Mouse (Mus musculus) limb, embryonic 15.5 days (tissue): ENCODE measurements around the gene Mypop. TPM values are rescaled to one million over a fixed set of nuclear protein-coding genes. Genes with fewer than 3 reads are reported as not detected.

Source experiments
- ATAC-seq: fragments of 200-750 bp; cut with Nextera tagmentation; 2 replicates; pipeline ENCODE4 v1.8.0; 2017; ENCODE audit warnings: low read depth, moderate TSS enrichment; ENCODE audit not compliant: insufficient number of reproducible peaks, low FRiP score, low TSS enrichment
- H3K27ac ChIP-seq: fragments of 300-500 bp; sonication (generic); 2 replicates; pipeline ENCODE4 v1.5.1; 2015; ENCODE audit warnings: moderate library complexity, mild to moderate bottlenecking, inconsistent platforms
- H3K27me3 ChIP-seq: fragments of 300-500 bp; sonication (generic); 2 replicates; pipeline ENCODE4 v1.6.1; 2015; ENCODE audit warnings: inconsistent platforms
- H3K36me3 ChIP-seq: fragments of 300-500 bp; sonication (generic); 2 replicates; pipeline ENCODE4 v1.6.1; 2015; ENCODE audit warnings: inconsistent platforms
- H3K4me1 ChIP-seq: fragments of 300-500 bp; sonication (generic); 2 replicates; pipeline ENCODE4 v1.6.1; 2015; ENCODE audit warnings: inconsistent platforms
- H3K4me2 ChIP-seq: fragments of 300-500 bp; sonication (generic); 2 replicates; pipeline ENCODE4 v1.6.1; 2015; ENCODE audit warnings: mild to moderate bottlenecking, inconsistent platforms
- H3K4me3 ChIP-seq: fragments of 300-500 bp; sonication (generic); 2 replicates; pipeline ENCODE4 v1.5.1; 2015; ENCODE audit warnings: mild to moderate bottlenecking, inconsistent platforms
- H3K9ac ChIP-seq: fragments of 300-500 bp; sonication (generic); 2 replicates; pipeline ENCODE4 v1.6.1; 2015; ENCODE audit warnings: inconsistent platforms
- H3K9me3 ChIP-seq: fragments of 300-500 bp; sonication (generic); 2 replicates; pipeline ENCODE4 v1.6.1; 2016; ENCODE audit warnings: inconsistent platforms
- WGBS: fragments of 180-500 bp; shearing (Covaris S2); methylation state at CpG from one replicate; pipeline ENCODE4 v1.1.7; 2015; 5-methylcytosine and 5-hydroxymethylcytosine counted together
- polyA plus RNA-seq: library from polyadenylated mRNA; unstranded; fragments of >200 nt; fragmentation: Nextera tagmentation; extraction: Ambion mirVana; gene quantifications from 2 replicates; pipeline ENCODE4 v1.2.1, GENCODE M21; 2015

The Mypop gene
- polyA plus RNA-seq, 1 experiment from 2014 or later: 5.2 TPM

DNA sequence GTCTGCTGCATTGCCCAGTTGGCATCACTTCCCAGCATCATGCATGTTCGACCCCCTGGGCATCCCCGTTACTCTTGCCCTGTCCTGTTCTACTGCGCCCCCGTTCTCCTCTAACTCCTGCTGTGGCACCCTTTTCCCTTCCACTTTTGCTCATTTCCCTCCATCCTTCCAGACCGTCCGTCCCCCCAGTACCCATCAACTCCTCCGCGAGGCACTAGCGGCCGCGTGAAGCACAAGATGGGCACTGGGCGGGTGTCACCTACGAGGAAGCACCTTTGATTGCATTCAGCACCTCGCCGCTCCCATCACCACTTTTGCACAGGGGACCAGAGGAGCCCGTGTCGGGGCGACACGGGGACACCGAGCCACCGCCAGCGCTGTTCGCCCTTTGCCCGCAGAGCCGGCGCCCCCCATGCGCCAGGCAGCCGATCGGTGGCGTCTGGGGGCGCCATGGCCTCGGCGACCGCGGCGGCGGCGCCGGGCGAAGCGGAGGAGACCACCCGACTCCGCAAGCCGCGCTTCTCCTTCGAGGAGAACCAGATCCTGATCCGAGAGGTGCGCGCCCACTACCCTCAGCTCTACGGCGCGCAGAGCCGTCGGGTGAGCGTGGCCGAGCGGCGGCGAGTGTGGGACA is 732 bp downstream of the Mypop start:
- H3K27me3 ChIP-seq: peaks cover 15% of the 10 kb centered on the region

DNA sequence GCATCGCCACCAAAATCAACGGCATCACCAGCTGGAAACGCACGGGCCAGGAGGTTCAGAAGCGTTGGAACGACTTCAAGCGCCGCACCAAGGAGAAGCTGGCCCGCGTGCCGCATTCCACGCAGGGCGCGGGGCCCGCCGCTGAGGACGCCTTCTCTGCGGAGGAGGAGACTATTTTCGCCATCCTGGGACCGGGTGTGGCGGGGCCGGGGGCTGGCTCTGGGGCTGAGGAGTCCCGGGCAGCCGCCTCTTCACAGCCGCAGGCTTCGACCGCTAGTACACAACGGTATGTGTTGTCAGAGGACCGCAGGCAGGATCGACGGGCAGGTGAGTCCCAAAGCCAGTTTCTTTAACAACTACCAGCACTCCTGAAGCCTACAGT is 1.2 kb downstream of the Mypop start:
- no peak for ATAC-seq

More for the DNA sequence above, 732 bp downstream of the Mypop start:
- 1% methylated on average over 59 of the region's 59 CpGs for WGBS
- Histone ChIP-seq H3K4me3 (peak overlapping the region; percentile 59), H3K4me1 (peaks cover 36% of the 10 kb centered on the region), H3K27ac (no peak overlapping the region; the same call in 1 of the 2 replicates), H3K36me3 (no peaks in the 10 kb centered on the region), H3K4me2 (peak overlapping the region; percentile 89), H3K9me3 (no peaks in the 10 kb centered on the region), H3K9ac (peak overlapping the region; percentile 47)
- no peak for ATAC-seq

DNA sequence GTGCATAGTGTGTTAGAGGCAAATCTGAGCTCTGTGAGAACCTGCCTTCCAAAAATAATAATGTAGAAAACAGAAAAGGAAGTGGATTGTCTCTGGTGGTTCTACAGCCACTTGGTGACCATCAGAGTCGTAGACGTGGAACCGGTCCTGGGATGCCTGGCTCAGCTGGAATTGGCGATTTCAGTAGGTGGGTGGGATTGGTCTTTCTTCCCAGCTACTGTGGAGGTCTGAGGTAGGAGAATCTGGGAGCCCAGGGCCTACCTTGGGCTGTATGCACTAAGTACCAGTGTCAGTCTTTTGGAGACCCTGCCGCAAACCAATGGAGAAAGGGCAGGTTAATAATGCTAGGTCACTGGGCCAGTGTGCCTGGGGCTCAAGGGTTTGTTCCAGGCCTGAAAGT is 2.0 kb downstream of the Mypop start:
- Histone ChIP-seq H3K4me3 (peak overlapping the region; percentile 59), H3K9ac (no peak overlapping the region)

More for the DNA sequence above, 1.2 kb downstream of the Mypop start:
- Histone ChIP-seq H3K9ac (peak overlapping the region; percentile 47), H3K9me3 (no peaks in the 10 kb centered on the region), H3K27ac (no peak overlapping the region), H3K36me3 (0 out of 2 replicates have a peak, but pooled peaks cover 1% of the 10 kb centered on the region), H3K4me2 (peak overlapping the region; percentile 89), H3K4me3 (peak overlapping the region; percentile 59), H3K27me3 (peaks cover 15% of the 10 kb centered on the region), H3K4me1 (peaks cover 36% of the 10 kb centered on the region)
- WGBS: under 1% methylated on average over 22 of the region's 31 CpGs

DNA sequence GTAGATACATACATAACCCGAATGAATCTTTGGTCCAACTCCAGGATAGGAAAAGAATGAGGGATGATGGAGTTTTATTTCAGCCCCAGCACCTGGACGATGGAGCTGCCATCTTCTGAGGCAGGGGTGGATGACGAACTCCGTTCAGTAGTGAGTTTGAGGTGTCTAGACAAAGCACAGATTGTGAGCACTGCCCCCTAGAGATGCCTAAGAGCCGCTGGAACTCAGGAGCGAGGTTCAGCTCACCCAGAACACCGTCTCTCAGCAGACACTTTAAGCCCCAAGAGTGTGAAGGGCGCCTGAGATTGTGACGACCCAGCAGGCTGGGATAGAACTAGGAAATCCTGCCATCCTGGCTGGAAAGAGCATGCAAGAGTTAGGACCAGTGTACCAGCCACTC is 7.8 kb downstream of the Mypop start:
- WGBS: 40% methylated on average over 9 of the region's 9 CpGs
- Histone ChIP-seq H3K27me3 (no peaks in the 10 kb centered on the region), H3K4me1 (peaks cover 30% of the 10 kb centered on the region), H3K9me3 (no peaks in the 10 kb centered on the region), H3K36me3 (0 out of 2 replicates have a peak, but pooled peaks cover 5% of the 10 kb centered on the region), H3K4me3 (no peak overlapping the region), H3K27ac (no peak overlapping the region), H3K4me2 (no peak overlapping the region), H3K9ac (no peak overlapping the region)
- ATAC-seq: no peak

More for the DNA sequence above, 2.0 kb downstream of the Mypop start:
- H3K4me1 ChIP-seq: peaks cover 36% of the 10 kb centered on the region
- ATAC-seq: no peak
- H3K4me2 ChIP-seq: peak overlapping the region; percentile 89
- H3K36me3 ChIP-seq: 0 out of 2 replicates have a peak, but pooled peaks cover 5% of the 10 kb centered on the region
- no peak overlapping the region for H3K27ac ChIP-seq
- no peaks in the 10 kb centered on the region for H3K9me3 ChIP-seq
- 85% methylated on average over 5 of the region's 5 CpGs for WGBS
- H3K27me3 ChIP-seq: peaks cover 15% of the 10 kb centered on the region

DNA sequence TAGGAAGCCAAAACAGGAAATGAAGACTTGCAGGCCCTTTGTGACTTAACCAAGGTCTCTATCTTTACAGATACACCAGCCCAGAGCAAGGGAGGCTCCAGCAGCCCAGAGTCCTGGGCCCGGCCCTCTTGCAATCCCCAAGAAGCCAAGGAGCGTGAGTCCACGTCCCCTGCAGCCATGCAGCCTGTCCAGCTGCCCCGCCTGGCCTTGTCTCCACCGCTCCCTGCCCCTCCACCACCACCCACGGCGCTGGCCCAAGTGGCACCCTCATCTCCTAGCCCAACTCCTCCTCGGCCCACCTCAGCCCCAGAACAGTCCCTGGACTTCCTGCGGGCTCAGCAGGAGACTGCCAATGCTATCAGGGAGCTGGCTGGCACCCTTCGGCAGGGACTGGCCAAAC is 9.4 kb downstream of the Mypop start:
- Histone ChIP-seq H3K27ac (0 out of 2 replicates have a peak overlapping the region, but pooled peaks have one; percentile 51), H3K4me1 (peaks cover 35% of the 10 kb centered on the region), H3K27me3 (no peaks in the 10 kb centered on the region), H3K9me3 (no peaks in the 10 kb centered on the region), H3K4me2 (peak overlapping the region; percentile 42), H3K9ac (no peak overlapping the region), H3K36me3 (peaks cover 10% of the 10 kb centered on the region), H3K4me3 (peak overlapping the region; percentile 29)
- ATAC-seq: no peak
- WGBS: 56% methylated on average over 10 of the region's 10 CpGs

DNA sequence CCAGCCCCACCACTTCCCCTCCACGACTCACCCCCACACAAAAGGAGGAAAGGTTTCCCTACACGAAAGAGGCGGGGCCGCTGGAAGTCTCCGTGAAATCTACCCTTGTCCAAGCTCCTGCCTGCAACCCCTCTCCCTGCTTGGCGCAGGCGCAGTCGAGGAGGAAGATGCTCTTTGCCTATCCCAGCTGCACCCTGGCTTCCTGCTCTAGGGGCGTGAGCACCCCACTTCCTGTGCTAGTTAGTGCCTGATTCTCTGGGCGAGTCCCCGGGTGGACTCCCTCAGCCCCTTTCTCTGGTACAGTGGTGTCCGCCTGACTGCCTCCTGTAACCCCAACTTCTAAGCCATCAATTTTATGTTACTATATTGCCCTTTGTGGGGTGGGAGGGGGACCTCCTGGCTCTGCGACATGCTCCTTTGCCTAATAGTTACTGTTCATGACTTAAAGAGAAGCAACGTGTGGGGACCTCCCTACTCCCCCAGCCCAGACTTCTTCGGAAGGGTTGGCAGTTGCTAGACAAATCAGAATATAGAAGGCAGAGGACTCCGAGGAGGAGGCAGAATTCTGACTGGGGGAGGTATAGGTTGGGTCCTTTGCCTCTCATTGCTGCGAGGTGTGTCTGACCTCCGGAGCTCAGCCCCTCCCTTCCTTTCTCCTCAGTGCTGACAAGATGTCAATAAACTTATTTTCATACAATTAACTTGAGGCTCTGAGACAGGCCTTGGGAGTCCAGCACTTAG is 10.2 kb downstream of the Mypop start:
- WGBS: 34% methylated on average over 18 of the region's 18 CpGs
- Histone ChIP-seq H3K27ac (peak overlapping the region; percentile 85; the same call in 1 of the 2 replicates), H3K36me3 (peaks cover 18% of the 10 kb centered on the region), H3K9me3 (no peaks in the 10 kb centered on the region), H3K9ac (no peak overlapping the region), H3K4me3 (peak overlapping the region; percentile 29), H3K27me3 (no peaks in the 10 kb centered on the region), H3K4me2 (peak overlapping the region; percentile 42), H3K4me1 (peaks cover 43% of the 10 kb centered on the region)
- ATAC-seq: no peak

DNA sequence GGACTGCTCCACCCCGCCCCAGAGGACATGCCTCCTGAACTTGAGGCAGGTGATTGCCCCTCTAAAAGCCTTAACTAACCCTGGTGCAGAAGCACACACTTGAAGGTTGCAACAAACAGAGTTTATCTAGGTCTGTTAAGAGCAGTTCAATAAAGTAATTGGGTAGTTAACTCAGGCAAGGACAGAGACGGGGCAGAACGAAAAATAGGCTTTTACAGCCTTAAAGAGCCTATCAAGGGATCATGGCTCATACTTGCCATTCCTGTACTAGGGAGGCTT is 10.7 kb downstream of the Mypop start:
- no peak overlapping the region for H3K4me2 ChIP-seq
- H3K4me1 ChIP-seq: peaks cover 48% of the 10 kb centered on the region
- no peaks in the 10 kb centered on the region for H3K27me3 ChIP-seq
- H3K4me3 ChIP-seq: no peak overlapping the region
- peaks cover 20% of the 10 kb centered on the region for H3K36me3 ChIP-seq
- WGBS: 50% methylated on average over 3 of the region's 3 CpGs
- H3K9me3 ChIP-seq: no peaks in the 10 kb centered on the region
- no peak overlapping the region for H3K9ac ChIP-seq
- peak overlapping the region; percentile 85; the same call in 1 of the 2 replicates for H3K27ac ChIP-seq
- ATAC-seq: no peak

DNA sequence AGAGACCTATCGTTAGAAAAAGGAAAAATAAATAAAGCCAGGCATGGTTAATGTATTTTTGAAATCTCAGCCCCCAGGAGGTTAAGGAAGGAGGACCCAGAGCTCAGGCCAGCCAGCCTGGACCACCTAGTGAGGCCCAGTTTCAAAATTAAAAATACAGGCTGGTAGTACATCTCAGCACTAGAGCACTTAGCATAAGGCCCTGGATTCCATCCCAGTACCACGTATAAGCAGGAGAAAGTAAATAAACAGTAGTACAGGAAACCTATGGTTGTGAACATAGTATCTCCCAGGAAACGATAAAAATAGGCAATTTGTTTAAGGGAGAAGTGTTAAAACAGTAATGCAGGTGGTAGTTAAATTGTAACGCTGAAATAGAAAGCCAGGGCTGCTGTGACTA is 11.1 kb downstream of the Mypop start:
- Histone ChIP-seq H3K9me3 (no peaks in the 10 kb centered on the region), H3K4me2 (peak overlapping the region; percentile 59), H3K9ac (0 out of 2 replicates have a peak overlapping the region, but pooled peaks have one; percentile 42), H3K36me3 (peaks cover 24% of the 10 kb centered on the region), H3K4me3 (peak overlapping the region; percentile 40), H3K4me1 (peaks cover 51% of the 10 kb centered on the region), H3K27me3 (no peaks in the 10 kb centered on the region), H3K27ac (peak overlapping the region; percentile 85)
- no peak for ATAC-seq
- 23% methylated on average over 4 of the region's 4 CpGs for WGBS

DNA sequence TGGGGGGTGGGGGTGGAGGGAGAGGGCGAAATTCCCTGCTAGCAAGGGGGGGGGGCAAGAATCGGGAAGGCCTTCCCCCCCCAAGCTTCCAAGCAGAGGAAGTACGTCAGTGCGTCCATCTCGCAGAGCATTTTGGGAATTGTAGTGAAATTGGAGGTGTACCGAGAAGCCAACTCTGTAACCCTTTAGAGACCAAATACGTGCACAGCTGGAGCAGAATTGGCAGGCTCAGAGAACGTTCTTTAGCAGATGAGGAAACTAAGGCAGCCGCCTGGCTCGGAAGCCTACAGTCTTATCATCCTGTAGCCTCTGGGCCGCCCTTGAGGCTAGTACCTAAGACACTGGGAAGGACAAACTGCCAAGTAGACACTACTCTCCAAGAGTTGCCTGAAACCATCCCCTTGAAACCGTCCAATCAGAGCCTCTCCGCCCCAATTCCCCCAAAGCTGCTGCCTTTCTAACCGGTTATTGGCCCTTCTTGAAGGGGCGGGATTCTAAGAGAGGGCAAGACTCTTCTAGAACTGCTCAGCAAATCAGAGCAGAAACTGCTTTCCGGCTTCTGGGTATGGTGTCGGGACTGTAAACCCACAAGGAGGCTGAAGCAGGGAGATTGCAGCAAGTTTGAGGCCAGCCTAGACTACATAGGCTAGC is 11.9 kb downstream of the Mypop start:
- no peaks in the 10 kb centered on the region for H3K9me3 ChIP-seq
- peak overlapping the region; percentile 40 for H3K4me3 ChIP-seq
- peak overlapping the region; percentile 59 for H3K4me2 ChIP-seq
- peaks cover 27% of the 10 kb centered on the region for H3K36me3 ChIP-seq
- H3K27ac ChIP-seq: peak overlapping the region; percentile 85
- peak overlapping the region; percentile 42; the same call in 1 of the 2 replicates for H3K9ac ChIP-seq
- peaks cover 60% of the 10 kb centered on the region for H3K4me1 ChIP-seq
- 3% methylated on average over 17 of the region's 17 CpGs for WGBS
- ATAC-seq: peak; percentile 64
- H3K27me3 ChIP-seq: no peaks in the 10 kb centered on the region

DNA sequence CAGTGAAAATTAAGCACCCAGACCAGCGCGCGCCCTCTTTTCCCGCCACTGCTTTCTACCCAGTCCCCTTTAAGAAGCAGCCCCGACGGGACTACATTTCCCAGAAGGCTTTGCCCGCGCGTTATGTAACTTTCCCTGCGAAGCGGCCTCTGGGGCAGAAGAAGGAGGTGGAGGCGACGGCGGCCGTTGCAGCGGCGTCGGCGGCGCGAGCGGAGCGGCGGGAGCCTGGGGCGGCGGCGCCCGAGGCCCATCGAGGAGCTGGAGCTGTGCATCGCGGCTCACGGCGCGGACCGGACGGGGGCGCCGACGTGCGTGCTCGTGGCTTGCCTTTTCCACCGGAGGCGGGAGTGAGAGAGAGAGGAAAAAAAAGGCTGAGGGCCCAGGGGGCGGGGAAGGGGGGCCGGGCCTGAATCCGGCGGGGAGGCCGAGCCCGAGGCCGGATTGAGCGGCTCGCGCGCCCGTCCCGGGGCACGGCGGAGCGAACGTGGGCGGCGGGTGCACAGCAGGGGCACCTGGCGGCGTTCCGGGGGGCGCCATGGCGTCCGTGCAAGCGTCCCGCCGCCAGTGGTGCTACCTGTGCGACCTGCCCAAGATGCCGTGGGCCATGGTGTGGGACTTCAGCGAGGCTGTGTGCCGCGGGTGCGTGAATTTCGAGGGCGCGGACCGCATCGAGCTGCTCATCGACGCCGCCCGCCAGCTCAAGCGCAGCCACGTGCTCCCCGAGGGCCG is 13.0 kb downstream of the Mypop start, which contains the start of gene Irf2bp1:
Irf2bp1 (plus strand) TSS at position 143 of the 729 bp plus-strand sequence.
- peaks cover 61% of the 10 kb centered on the region for H3K4me1 ChIP-seq
- no peaks in the 10 kb centered on the region for H3K27me3 ChIP-seq
- H3K4me2 ChIP-seq: peak within 1 kb of the TSS; percentile 97
- no peaks in the 10 kb centered on the region for H3K9me3 ChIP-seq
- WGBS: under 1% methylated on average over 79 of the region's 90 CpGs
- H3K9ac ChIP-seq: peak within 1 kb of the TSS; percentile 91
- H3K36me3 ChIP-seq: peaks cover 28% of the 10 kb centered on the region
- peak; percentile 68 for ATAC-seq
- H3K4me3 ChIP-seq: peak within 1 kb of the TSS; percentile 82
- H3K27ac ChIP-seq: peak within 1 kb of the TSS; percentile 98

DNA sequence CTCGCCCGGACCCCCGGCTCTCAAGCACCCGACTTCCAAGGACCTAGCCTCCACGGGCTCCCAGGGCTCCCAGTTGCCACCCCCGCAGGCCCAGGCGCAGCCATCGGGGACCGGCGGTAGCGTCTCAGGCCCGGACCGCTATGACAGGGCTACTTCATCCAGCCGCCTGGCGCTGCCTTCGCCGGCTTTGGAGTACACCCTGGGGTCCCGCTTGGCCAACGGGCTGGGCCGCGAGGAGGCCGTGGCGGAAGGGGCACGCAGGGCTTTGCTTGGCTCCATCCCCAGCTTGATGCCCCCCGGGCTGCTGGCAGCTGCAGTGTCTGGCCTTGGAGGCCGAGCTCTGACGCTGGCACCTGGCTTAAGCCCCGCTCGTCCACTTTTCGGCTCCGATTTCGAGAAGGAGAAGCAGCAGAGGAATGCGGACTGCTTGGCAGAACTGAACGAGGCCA is 13.6 kb downstream of the Mypop start:
- no peaks in the 10 kb centered on the region for H3K27me3 ChIP-seq
- peak overlapping the region; percentile 82 for H3K4me3 ChIP-seq
- H3K9me3 ChIP-seq: no peaks in the 10 kb centered on the region
- no peak for ATAC-seq
- WGBS: 5% methylated on average over 34 of the region's 34 CpGs
- H3K9ac ChIP-seq: peak overlapping the region; percentile 91
- H3K27ac ChIP-seq: peak overlapping the region; percentile 98
- peaks cover 28% of the 10 kb centered on the region for H3K36me3 ChIP-seq
- peaks cover 61% of the 10 kb centered on the region for H3K4me1 ChIP-seq
- H3K4me2 ChIP-seq: peak overlapping the region; percentile 97
